Mouse (Mus musculus) heart, embryonic 14.5 days (tissue): ENCODE results near the gene Ints3. TPM values are rescaled to one million over a fixed set of nuclear protein-coding genes. Genes with fewer than 3 reads are reported as not detected.

Experiments used
- ATAC-seq: fragments of 200-750 bp; cut with Nextera tagmentation; 2 replicates; pipeline ENCODE4 v1.8.0; 2017; ENCODE audit warnings: low read depth, moderate TSS enrichment; ENCODE audit not compliant: insufficient number of reproducible peaks, insufficient read depth, low FRiP score
- H3K27ac ChIP-seq, 2 experiments: fragments of 200-500 bp in 1 of 2; fragments of 300-500 bp in 1 of 2; sonication (generic) in 1 of 2; replicated peaks in 1 of 2; 2 replicates each; pipeline ENCODE4 v1.5.1; 2012 to 2014; ENCODE audit warnings: low read depth in 2 of 2, low read length in 2 of 2, control low read depth in 1 of 2, mild to moderate bottlenecking in 1 of 2, mixed read lengths in 1 of 2; ENCODE audit not compliant: control insufficient read depth in 1 of 2, insufficient read depth in 1 of 2
- H3K27me3 ChIP-seq: fragments of 300-500 bp; sonication (generic); 2 replicates; pipeline ENCODE4 v1.6.1; 2014; ENCODE audit warnings: mild to moderate bottlenecking, low read length, control low read depth; ENCODE audit not compliant: control insufficient read depth, insufficient read depth
- H3K36me3 ChIP-seq: fragments of 300-500 bp; sonication (generic); 2 replicates; pipeline ENCODE4 v1.6.1; 2014; ENCODE audit warnings: mild to moderate bottlenecking, control low read depth, low read length, mixed read lengths; ENCODE audit not compliant: control insufficient read depth, insufficient read depth
- H3K4me1 ChIP-seq, 2 experiments: fragments of 200-500 bp in 1 of 2; fragments of 300-500 bp in 1 of 2; sonication (generic) in 1 of 2; 2 replicates each; pipeline ENCODE4 v1.6.1; 2012 to 2014; ENCODE audit warnings: low read length in 2 of 2, control low read depth in 1 of 2, mixed read lengths in 1 of 2; ENCODE audit not compliant: control insufficient read depth in 2 of 2, insufficient read depth in 2 of 2
- H3K4me2 ChIP-seq: fragments of 300-500 bp; sonication (generic); 2 replicates; pipeline ENCODE4 v1.6.1; 2014; ENCODE audit warnings: mild to moderate bottlenecking, low read length
- H3K4me3 ChIP-seq, 2 experiments: fragments of 200-500 bp in 1 of 2; fragments of 300-500 bp in 1 of 2; sonication (generic) in 1 of 2; 2 replicates each; pipeline ENCODE4 v1.5.1; 2012 to 2014; ENCODE audit warnings: low read length in 2 of 2, mild to moderate bottlenecking in 2 of 2, control low read depth in 1 of 2, low read depth in 1 of 2, moderate library complexity in 1 of 2; ENCODE audit not compliant: control insufficient read depth in 1 of 2, insufficient read depth in 1 of 2
- H3K9ac ChIP-seq: fragments of 300-500 bp; sonication (generic); 2 replicates; pipeline ENCODE4 v1.6.1; 2014; ENCODE audit warnings: mild to moderate bottlenecking, low read length
- H3K9me3 ChIP-seq: fragments of 300-500 bp; sonication (generic); 2 replicates; pipeline ENCODE4 v1.6.1; 2016; ENCODE audit warnings: low read length, control low read depth; ENCODE audit not compliant: control insufficient read depth
- WGBS: fragments of 180-500 bp; shearing (Covaris S2); extraction: QIAGEN DNeasy Blood & Tissue Kit; methylation state at CpG from one replicate; pipeline ENCODE4 v1.1.7; 2014; 5-methylcytosine and 5-hydroxymethylcytosine counted together
- polyA plus RNA-seq: library from polyadenylated mRNA; unstranded; fragments of >200 nt; fragmentation: Nextera tagmentation; extraction: Ambion mirVana; gene quantifications from 2 replicates; pipeline ENCODE4 v1.2.1, GENCODE M21; 2014

Gene Ints3
- polyA plus RNA-seq, 1 experiment from 2014 or later: 22.1 TPM

DNA sequence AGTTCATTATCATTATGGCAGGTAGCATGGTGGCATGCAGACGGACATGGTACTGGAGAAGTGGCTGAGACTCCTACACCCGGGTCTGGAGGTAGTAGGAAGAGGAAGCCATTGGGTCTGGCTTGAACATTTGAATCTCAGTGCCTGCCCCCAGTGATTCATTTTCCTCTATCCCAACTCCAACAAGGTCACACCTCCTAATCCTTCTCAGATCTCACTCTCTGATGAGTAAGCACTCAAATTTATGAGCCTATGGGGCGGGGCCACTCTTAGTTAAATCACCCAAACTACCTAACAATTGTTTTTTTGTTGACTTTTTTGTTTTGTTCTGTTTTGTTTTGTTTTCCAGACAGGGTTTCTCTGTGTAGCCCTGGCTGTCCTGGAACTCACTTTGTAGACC, 10.6 kb upstream of the Ints3 start:
- peaks cover 13 to 15% of the 10 kb centered on the region in 2 experiments for H3K4me1 ChIP-seq
- H3K27me3 ChIP-seq: no peaks in the 10 kb centered on the region
- H3K4me3 ChIP-seq: no peak overlapping the region
- no peak overlapping the region for H3K4me2 ChIP-seq
- ATAC-seq: no peak
- no peaks in the 10 kb centered on the region for H3K36me3 ChIP-seq
- no peaks in the 10 kb centered on the region for H3K9me3 ChIP-seq
- no peak overlapping the region for H3K9ac ChIP-seq
- WGBS: 87% methylated on average over 3 of the region's 3 CpGs
- no peak overlapping the region for H3K27ac ChIP-seq

GRCm38 (mm10) chr3:90440756-90441155, 7.3 kb upstream of the Ints3 start:
- Histone ChIP-seq H3K36me3 (no peaks in the 10 kb centered on the region), H3K27me3 (no peaks in the 10 kb centered on the region), H3K4me1 (peaks cover 2 to 3% of the 10 kb centered on the region in 2 experiments; a peak in 3 of 4 replicates), H3K27ac (no peak overlapping the region), H3K9me3 (no peaks in the 10 kb centered on the region), H3K9ac (no peak overlapping the region), H3K4me3 (no peak overlapping the region), H3K4me2 (no peak overlapping the region)
- ATAC-seq: no peak
- 66% methylated on average over 2 of the region's 2 CpGs for WGBS

DNA sequence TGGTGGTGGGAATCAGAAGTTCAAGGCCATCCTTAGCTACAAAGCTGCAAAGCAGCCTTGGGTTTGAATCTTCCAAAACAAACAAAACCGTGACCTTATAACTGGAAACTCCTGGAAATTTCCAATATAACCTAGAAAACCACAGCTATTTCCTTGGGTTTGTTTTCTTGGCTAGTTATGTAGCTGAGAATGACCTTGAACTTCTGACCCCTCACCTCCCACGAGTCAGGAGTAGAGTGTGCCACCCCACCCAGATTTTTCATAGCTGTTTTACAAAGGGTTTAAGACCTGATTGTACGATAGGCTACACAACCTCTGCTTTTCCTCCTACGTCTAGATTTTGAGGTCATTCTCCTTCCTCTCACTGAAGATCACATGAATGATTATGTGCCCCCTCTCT, 3.7 kb upstream of the Ints3 start:
- H3K9ac ChIP-seq: no peak overlapping the region
- H3K36me3 ChIP-seq: no peaks in the 10 kb centered on the region
- WGBS: 52% methylated on average over 4 of the region's 4 CpGs
- no peak overlapping the region for H3K27ac ChIP-seq
- peaks cover 0 to 3% of the 10 kb centered on the region in 2 experiments; a peak in 3 of 4 replicates for H3K4me1 ChIP-seq
- no peaks in the 10 kb centered on the region for H3K9me3 ChIP-seq
- H3K27me3 ChIP-seq: no peaks in the 10 kb centered on the region
- H3K4me3 ChIP-seq: no peak overlapping the region
- no peak overlapping the region for H3K4me2 ChIP-seq
- ATAC-seq: no peak

- ATAC-seq: no peak
- H3K9me3 ChIP-seq: no peaks in the 10 kb centered on the region
- peak overlapping the region; percentile 68 for H3K9ac ChIP-seq
- H3K27me3 ChIP-seq: no peaks in the 10 kb centered on the region
- H3K36me3 ChIP-seq: 0 out of 2 replicates have a peak, but pooled peaks cover 10% of the 10 kb centered on the region
- H3K4me1 ChIP-seq: peaks cover 0 to 25% of the 10 kb centered on the region in 2 experiments; a peak in 3 of 4 replicates
- peak overlapping the region; percentile 66 to 85; a peak in 3 of 4 replicates for H3K4me3 ChIP-seq
- peak overlapping the region; percentile 70 to 96; a peak in 3 of 4 replicates for H3K27ac ChIP-seq
- H3K4me2 ChIP-seq: peak overlapping the region; percentile 82
- WGBS: 53% methylated on average over 11 of the region's 11 CpGs
Measured at GRCm38 (mm10) chr3:90434073-90434730, 780 bp upstream of the Ints3 start.

DNA sequence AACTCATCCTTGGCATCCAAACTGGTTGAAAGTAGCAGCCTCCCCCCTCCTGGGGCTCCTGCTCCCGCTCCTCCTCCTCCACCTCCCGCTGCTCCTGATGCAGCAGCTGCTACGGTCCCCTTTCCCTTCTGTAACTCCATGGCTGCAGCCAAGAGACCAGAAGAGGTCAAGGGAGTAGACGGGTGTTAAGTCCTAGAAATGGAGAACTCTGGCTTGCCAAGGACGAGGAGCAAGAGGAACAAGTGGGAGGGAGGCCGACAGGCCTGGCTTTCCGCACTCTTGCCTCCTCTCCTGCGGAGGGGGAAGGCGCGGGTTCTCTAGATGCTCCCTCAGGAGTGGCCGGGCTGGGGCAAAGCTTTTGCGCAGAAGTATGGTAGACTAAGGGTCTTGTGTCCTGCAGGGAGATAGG, 607 bp downstream of the Ints3 start:
- Histone ChIP-seq H3K9me3 (no peaks in the 10 kb centered on the region), H3K36me3 (0 out of 2 replicates have a peak, but pooled peaks cover 10% of the 10 kb centered on the region), H3K9ac (peak overlapping the region; percentile 90), H3K4me2 (peak overlapping the region; percentile 74), H3K4me3 (peak overlapping the region; percentile 66 to 85), H3K27me3 (no peaks in the 10 kb centered on the region), H3K4me1 (peaks cover 2 to 25% of the 10 kb centered on the region in 2 experiments; a peak in 3 of 4 replicates), H3K27ac (peak overlapping the region; percentile 96 to 99)
- ATAC-seq: no peak
- WGBS: 2% methylated on average over 10 of the region's 12 CpGs

- Histone ChIP-seq H3K9ac (peak overlapping the region; percentile 90), H3K36me3 (0 out of 2 replicates have a peak, but pooled peaks cover 10% of the 10 kb centered on the region), H3K27ac (peak overlapping the region in 1 of 2 experiments; percentile 96; a peak in 2 of 4 replicates), H3K4me2 (peak overlapping the region; percentile 74), H3K27me3 (no peaks in the 10 kb centered on the region), H3K9me3 (no peaks in the 10 kb centered on the region), H3K4me3 (peak overlapping the region; percentile 66 to 85), H3K4me1 (peaks cover 2 to 25% of the 10 kb centered on the region in 2 experiments; a peak in 3 of 4 replicates)
- no peak for ATAC-seq
- WGBS: 13% methylated on average over 2 of the region's 2 CpGs
Measured at GRCm38 (mm10) chr3:90432348-90432747, 1.1 kb downstream of the Ints3 start.

DNA sequence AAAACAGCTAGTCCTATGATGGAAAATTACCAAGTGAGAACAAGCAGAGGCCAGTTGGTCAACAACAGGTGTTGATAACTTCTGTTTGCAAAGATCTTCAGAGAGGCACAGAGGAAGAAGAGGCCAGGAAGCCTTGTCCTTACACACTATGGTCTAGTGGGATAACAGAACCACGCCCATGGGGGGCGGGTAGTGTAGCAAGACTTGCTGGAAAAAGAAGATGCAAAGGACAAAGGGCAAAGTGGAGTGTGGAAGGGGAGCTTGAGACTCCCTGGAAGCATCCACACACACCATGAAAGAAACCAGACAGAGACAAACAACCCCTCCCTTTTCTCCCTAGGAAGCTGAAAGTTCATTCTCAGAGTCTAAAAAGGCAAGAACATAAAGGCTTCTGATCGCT, 3.8 kb downstream of the Ints3 start:
- 86% methylated on average over 3 of the region's 3 CpGs for WGBS
- no peaks in the 10 kb centered on the region for H3K9me3 ChIP-seq
- no peak for ATAC-seq
- H3K4me2 ChIP-seq: no peak overlapping the region
- no peaks in the 10 kb centered on the region for H3K27me3 ChIP-seq
- H3K27ac ChIP-seq: no peak overlapping the region
- H3K36me3 ChIP-seq: 0 out of 2 replicates have a peak, but pooled peaks cover 10% of the 10 kb centered on the region
- H3K4me1 ChIP-seq: peaks cover 2 to 25% of the 10 kb centered on the region in 2 experiments; a peak in 3 of 4 replicates
- no peak overlapping the region for H3K4me3 ChIP-seq
- no peak overlapping the region for H3K9ac ChIP-seq
